Mouse (Mus musculus) lung, embryonic 14.5 days (tissue): ENCODE measurements around the gene Tbc1d8. TPM values are rescaled to one million over a fixed set of nuclear protein-coding genes. Genes with fewer than 3 reads are reported as not detected.

Source experiments
- ATAC-seq: fragments of 200-750 bp; cut with Nextera tagmentation; 2 replicates; pipeline ENCODE4 v1.8.0; 2017; ENCODE audit warnings: mild to moderate bottlenecking, moderate TSS enrichment, moderate library complexity; ENCODE audit not compliant: insufficient read depth
- DNase-seq: peaks from one replicate; pipeline ENCODE4 v3.0.0-alpha.2; 2015
- H3K27ac ChIP-seq: fragments of 300-500 bp; sonication (generic); 2 replicates; pipeline ENCODE4 v1.5.1; 2014; ENCODE audit warnings: low read depth, mild to moderate bottlenecking, moderate library complexity
- H3K27me3 ChIP-seq: fragments of 300-500 bp; sonication (generic); 2 replicates; pipeline ENCODE4 v1.6.1; 2014; ENCODE audit warnings: low read length, control low read depth; ENCODE audit not compliant: insufficient read depth
- H3K36me3 ChIP-seq: fragments of 300-500 bp; sonication (generic); 2 replicates; pipeline ENCODE4 v1.6.1; 2014; ENCODE audit warnings: control low read depth; ENCODE audit not compliant: insufficient read depth
- H3K4me1 ChIP-seq: fragments of 300-500 bp; sonication (generic); 2 replicates; pipeline ENCODE4 v1.6.1; 2014; ENCODE audit warnings: antibody characterized with exemption, control low read depth; ENCODE audit not compliant: insufficient read depth
- H3K4me2 ChIP-seq: fragments of 300-500 bp; sonication (generic); 2 replicates; pipeline ENCODE4 v1.6.1; 2014; ENCODE audit warnings: mild to moderate bottlenecking
- H3K4me3 ChIP-seq: fragments of 300-500 bp; sonication (generic); 2 replicates; pipeline ENCODE4 v1.5.1; 2014; ENCODE audit warnings: low read depth, low read length
- H3K9ac ChIP-seq: fragments of 300-500 bp; sonication (generic); 2 replicates; pipeline ENCODE4 v1.6.1; 2014
- H3K9me3 ChIP-seq: fragments of 300-500 bp; sonication (generic); 2 replicates; pipeline ENCODE4 v1.6.1; 2016; ENCODE audit warnings: low read depth, low read length, control low read depth
- CTCF ChIP-seq: IDR thresholded peaks from 2 replicates; pipeline ENCODE4 v1.5.1; 2016; ENCODE audit warnings: antibody characterized with exemption, low read depth
- WGBS: fragments of 180-500 bp; shearing (Covaris S2); extraction: QIAGEN DNeasy Blood & Tissue Kit; methylation state at CpG from one replicate; pipeline ENCODE4 v1.1.7; 2014; 5-methylcytosine and 5-hydroxymethylcytosine counted together
- polyA plus RNA-seq: library from polyadenylated mRNA; unstranded; fragments of >200 nt; fragmentation: Nextera tagmentation; extraction: Ambion mirVana; gene quantifications from 2 replicates; pipeline ENCODE4 v1.2.1, GENCODE M21; 2014

Tbc1d8 gene
- polyA plus RNA-seq, 1 experiment from 2014 or later, result 10.7 TPM

DNA sequence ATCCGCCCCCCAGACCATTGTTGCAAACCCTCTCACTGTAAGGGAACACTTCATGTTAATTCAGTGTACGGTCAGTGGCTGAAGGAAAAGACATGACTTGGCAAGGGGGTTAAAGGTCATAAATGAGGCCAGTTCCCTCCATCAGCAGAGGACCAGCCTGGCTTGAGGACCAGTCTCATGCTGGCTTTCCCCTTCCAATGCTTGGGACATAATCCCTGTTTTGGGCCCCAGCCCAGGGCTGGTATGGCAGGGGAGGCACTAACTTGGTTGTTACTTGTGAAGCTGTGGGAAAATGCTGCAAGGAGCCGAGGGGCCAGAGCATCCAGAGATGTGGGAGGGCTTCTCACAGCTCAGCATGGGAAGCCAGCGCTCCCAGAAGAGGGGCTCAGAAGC is 23.8 kb downstream of the Tbc1d8 start:
- ATAC-seq (no peak), DNase-seq (no peak)
- Histone ChIP-seq H3K27ac (no peak overlapping the region), H3K4me2 (no peak overlapping the region), H3K36me3 (no peaks in the 10 kb centered on the region), H3K27me3 (no peaks in the 10 kb centered on the region), H3K4me3 (no peak overlapping the region), H3K9me3 (no peaks in the 10 kb centered on the region), H3K4me1 (peaks cover 5% of the 10 kb centered on the region; the same call in 1 of the 2 replicates), H3K9ac (no peak overlapping the region)
- WGBS, result 66% methylated on average over 4 of the region's 4 CpGs
- no peak for TF ChIP-seq CTCF

DNA sequence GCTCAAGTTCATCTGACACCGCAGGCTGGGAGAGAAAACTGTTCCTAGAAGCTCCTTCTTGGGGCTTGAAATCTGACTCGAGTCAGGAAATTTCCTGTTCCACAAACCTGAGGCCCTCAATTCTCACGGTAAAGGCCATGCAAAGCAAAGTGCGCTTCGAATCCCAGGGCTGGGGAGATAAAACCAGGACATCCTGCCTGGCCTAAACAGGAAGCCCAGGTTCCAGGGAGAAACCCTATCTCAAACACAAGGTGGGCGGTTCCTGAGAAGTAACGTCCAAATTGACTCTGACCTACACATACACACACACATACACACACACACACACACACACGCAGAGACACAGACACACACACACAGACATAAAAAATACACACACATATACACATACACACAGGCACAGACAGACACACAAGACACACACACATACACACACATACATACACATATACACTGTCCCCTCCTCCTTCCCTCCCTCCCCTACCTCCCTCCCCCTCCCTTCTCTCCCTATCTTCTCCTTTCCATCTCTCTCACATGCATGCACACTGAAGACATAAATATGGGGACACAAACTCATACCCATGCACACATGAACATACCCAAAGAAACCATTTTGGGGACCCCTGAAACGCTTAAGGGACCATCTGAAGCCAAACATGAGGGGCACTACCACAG is 24.3 kb downstream of the Tbc1d8 start:
- Histone ChIP-seq H3K9me3 (no peaks in the 10 kb centered on the region), H3K4me2 (no peak overlapping the region), H3K4me1 (peaks cover 5% of the 10 kb centered on the region; the same call in 1 of the 2 replicates), H3K27me3 (no peaks in the 10 kb centered on the region), H3K9ac (no peak overlapping the region), H3K4me3 (no peak overlapping the region), H3K36me3 (no peaks in the 10 kb centered on the region), H3K27ac (peak overlapping the region; percentile 12; the same call in 1 of the 2 replicates)
- no peak for DNase-seq
- ATAC-seq, result no peak
- TF ChIP-seq CTCF, result no peak
- 70% methylated on average over 9 of the region's 9 CpGs for WGBS

DNA sequence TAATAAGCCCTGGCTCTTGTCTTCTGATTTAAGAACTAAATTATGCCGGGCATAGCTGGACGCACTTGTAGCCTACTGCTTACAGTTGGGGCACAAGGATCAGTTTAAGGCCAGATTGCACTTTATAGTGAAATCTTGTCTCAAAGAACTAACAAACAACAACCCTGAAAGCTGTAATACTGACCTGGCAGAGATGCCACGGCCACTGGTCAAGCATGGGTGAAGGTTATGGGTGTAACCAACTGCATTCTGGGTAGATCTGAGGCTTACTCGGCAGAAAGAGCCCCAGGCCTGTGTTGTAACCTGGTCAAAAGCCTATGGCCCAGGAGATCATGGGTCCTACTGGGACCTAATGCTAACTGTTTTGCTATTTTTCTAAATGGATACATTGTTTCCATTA is 26.4 kb downstream of the Tbc1d8 start:
- 84% methylated on average over 4 of the region's 4 CpGs for WGBS
- Histone ChIP-seq H3K9me3 (no peaks in the 10 kb centered on the region), H3K36me3 (no peaks in the 10 kb centered on the region), H3K9ac (no peak overlapping the region), H3K27me3 (no peaks in the 10 kb centered on the region), H3K27ac (no peak overlapping the region), H3K4me2 (no peak overlapping the region), H3K4me1 (peaks cover 5% of the 10 kb centered on the region; the same call in 1 of the 2 replicates), H3K4me3 (no peak overlapping the region)
- DNase-seq, result no peak
- ATAC-seq, result no peak
- TF ChIP-seq CTCF, result no peak

DNA sequence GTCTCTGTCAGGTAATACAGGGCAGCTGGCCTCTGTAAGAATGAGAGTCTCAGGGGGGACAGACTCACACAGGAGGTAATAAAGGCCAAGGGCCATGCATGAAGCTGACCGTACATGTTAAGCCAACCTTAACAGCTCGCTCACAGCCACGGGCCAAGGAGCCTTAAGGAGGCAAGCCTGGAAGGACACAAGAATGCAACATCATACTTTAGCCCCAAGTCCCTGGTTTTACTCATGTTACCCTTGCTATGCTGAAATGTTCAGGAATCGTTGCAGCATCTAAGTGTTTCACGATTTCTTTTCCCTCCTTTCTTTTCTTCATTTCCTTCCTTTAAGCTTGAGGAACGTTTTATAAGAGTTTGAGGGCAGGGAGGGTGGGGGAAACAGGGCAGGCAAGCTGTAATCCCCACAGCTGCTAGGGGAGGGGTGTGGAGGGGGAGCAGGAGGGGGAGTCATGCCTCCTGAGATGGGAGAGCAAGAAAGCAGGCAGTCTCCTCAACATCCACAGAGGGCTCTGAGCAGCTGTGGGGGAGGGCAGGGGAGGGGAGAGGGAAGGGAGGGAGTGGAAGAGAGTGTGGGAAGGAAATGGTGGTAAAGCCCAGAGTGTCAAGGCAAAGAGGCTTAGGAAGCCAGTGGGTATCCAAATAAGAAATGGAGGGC is 28.4 kb downstream of the Tbc1d8 start:
- H3K9ac ChIP-seq, result no peak overlapping the region
- H3K27me3 ChIP-seq, result no peaks in the 10 kb centered on the region
- DNase-seq (no peak), ATAC-seq (no peak; the same call in 1 of the 2 replicates)
- no peaks in the 10 kb centered on the region for H3K9me3 ChIP-seq
- no peak overlapping the region for H3K27ac ChIP-seq
- no peak overlapping the region for H3K4me2 ChIP-seq
- peaks cover 12% of the 10 kb centered on the region for H3K4me1 ChIP-seq
- TF ChIP-seq CTCF, result no peak
- no peak overlapping the region for H3K4me3 ChIP-seq
- no peaks in the 10 kb centered on the region for H3K36me3 ChIP-seq
- 54% methylated on average over 6 of the region's 6 CpGs for WGBS

DNA sequence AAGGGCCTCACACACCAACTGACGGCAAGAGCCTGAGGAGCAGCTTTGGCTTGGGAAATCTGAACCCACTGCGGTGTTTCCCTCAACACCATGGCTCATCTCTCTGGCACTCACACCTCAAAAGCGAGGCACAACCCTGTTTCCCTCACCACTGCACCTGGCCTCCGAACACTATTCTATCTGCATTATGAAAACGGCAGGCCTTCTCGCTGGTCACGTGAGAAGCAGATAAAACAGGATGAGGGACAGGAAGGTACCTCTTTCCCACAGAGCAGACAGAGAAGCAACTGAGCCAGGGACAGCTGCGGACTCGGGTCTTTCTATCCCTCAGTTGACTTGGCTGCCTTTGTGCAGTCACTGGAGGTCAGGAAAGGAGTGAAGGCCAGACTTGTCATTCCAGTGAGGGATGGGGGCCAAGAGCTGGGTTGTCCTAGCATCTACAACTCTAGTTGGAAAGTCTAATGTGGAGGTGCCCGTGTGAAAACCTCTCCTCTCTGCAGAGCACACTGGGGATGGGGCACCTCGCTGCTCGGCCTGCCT is 29.2 kb downstream of the Tbc1d8 start:
- no peaks in the 10 kb centered on the region for H3K9me3 ChIP-seq
- H3K4me3 ChIP-seq, result no peak overlapping the region
- no peak overlapping the region for H3K27ac ChIP-seq
- TF ChIP-seq CTCF, result no peak
- DNase-seq (no peak), ATAC-seq (no peak)
- H3K9ac ChIP-seq, result no peak overlapping the region
- no peaks in the 10 kb centered on the region for H3K36me3 ChIP-seq
- peaks cover 17% of the 10 kb centered on the region for H3K4me1 ChIP-seq
- no peak overlapping the region for H3K4me2 ChIP-seq
- 78% methylated on average over 12 of the region's 12 CpGs for WGBS
- no peaks in the 10 kb centered on the region for H3K27me3 ChIP-seq

DNA sequence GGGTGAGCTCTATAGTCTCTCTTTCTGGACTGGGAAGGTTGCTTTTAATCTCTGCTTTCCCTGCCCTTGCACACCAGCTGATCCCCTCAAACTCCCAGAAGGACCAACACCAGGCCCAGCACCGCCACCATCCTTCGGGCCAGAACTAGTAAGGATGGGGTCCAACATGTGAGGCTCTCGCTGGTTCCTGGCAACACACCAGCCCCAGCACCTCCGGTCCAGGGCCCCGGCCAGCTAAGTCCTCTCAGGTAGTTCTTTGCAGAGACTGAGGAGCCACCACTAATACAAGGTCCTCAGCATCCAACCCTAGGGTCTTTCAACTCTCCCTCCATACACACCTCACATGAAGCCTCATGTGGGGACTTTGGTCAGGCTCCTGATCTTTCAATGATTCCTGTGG is 29.7 kb downstream of the Tbc1d8 start:
- TF ChIP-seq CTCF, result no peak
- WGBS, result 91% methylated on average over 5 of the region's 5 CpGs
- no peak for ATAC-seq
- no peaks in the 10 kb centered on the region for H3K27me3 ChIP-seq
- H3K9me3 ChIP-seq, result no peaks in the 10 kb centered on the region
- no peak overlapping the region for H3K27ac ChIP-seq
- no peak overlapping the region for H3K4me2 ChIP-seq
- no peak overlapping the region for H3K4me3 ChIP-seq
- H3K4me1 ChIP-seq, result peaks cover 18% of the 10 kb centered on the region
- no peaks in the 10 kb centered on the region for H3K36me3 ChIP-seq
- no peak for DNase-seq
- H3K9ac ChIP-seq, result no peak overlapping the region

DNA sequence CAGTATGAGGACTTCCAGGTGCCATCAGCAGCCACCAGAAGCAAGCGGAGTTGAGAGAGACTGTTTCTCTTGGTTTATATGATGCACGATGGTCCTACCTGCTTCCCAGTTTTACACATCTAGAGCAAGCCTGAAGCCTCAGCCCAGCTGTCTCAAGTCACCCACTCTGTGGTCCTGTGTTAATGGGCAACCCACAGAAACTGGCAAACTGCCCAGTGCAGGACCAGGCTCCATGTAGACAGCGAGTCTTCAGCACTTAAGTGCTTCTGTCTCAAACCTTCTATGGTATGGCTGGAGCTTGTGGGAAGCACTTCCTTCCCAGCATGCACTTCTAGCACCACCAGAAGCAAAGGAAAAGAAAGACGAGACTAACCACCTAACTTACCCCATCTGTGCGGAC is 30.3 kb downstream of the Tbc1d8 start:
- Histone ChIP-seq H3K27me3 (no peaks in the 10 kb centered on the region), H3K4me2 (no peak overlapping the region), H3K36me3 (no peaks in the 10 kb centered on the region), H3K9me3 (no peaks in the 10 kb centered on the region), H3K4me1 (peaks cover 21% of the 10 kb centered on the region), H3K9ac (no peak overlapping the region), H3K4me3 (no peak overlapping the region), H3K27ac (no peak overlapping the region)
- WGBS, result 63% methylated on average over 5 of the region's 5 CpGs
- ATAC-seq, result no peak
- no peak for TF ChIP-seq CTCF
- no peak for DNase-seq
